Mouse (Mus musculus) megakaryocyte, embryonic 14.5 days (primary cell): ENCODE measurements around the gene Cdh16.

ENCODE experiments used
- FLI1 ChIP-seq: IDR thresholded peaks from 2 replicates; pipeline ENCODE4 v1.6.1; 2012; ENCODE audit warnings: low read length, inconsistent platforms, mixed read lengths
- GATA1 ChIP-seq: IDR thresholded peaks from 3 replicates; pipeline ENCODE4 v1.6.1; 2012; ENCODE audit warnings: mixed read lengths, low read length, inconsistent platforms, borderline replicate concordance

GRCm38 (mm10) chr8:104655614-104656013 lies 31.4 kb upstream of the Cdh16 start:
- TF ChIP-seq FLI1 (no peak), GATA1 (no peak)
